Mouse (Mus musculus): ENCODE results near the gene Psenen.

The Psenen gene

GRCm38 (mm10) chr7:30563117-30563905 is at the start of gene Psenen, which contains the start of the genes U2af1l4 and Gm49396:
Psenen (minus strand) TSS chr7:30563627.
U2af1l4 (plus strand) TSS chr7:30563301.
Gm49396 (plus strand) TSS chr7:30563344.
- in situ Hi-C loops (cut with MboI; ENCODE audit: low sequenced_read_pairs) = no loop called here

- in situ Hi-C loops (cut with MboI; ENCODE audit: low sequenced_read_pairs) = no loop called here
Observed at GRCm38 (mm10) chr7:30612654-30613402, 49.4 kb upstream of the Psenen start, which contains the start of gene Upk1a. Upk1a (minus strand) TSS chr7:30612847.

- in situ Hi-C loops (cut with MboI; ENCODE audit: low sequenced_read_pairs) = no loop called here
Observed at GRCm38 (mm10) chr7:30610043-30610442, 46.6 kb upstream of the Psenen start.

GRCm38 (mm10) chr7:30608476-30608875 is 45.0 kb upstream of the Psenen start:
- in situ Hi-C loops (cut with MboI; ENCODE audit: low sequenced_read_pairs) = no loop called here

GRCm38 (mm10) chr7:30607706-30608309 is 44.4 kb upstream of the Psenen start:
- in situ Hi-C loops (cut with MboI; ENCODE audit: low sequenced_read_pairs) = no loop called here

GRCm38 (mm10) chr7:30604944-30605343 is 41.5 kb upstream of the Psenen start:
- in situ Hi-C loops (cut with MboI; ENCODE audit: low sequenced_read_pairs) = no loop called here

- in situ Hi-C loops (cut with MboI; ENCODE audit: low sequenced_read_pairs) = no loop called here
Observed at GRCm38 (mm10) chr7:30604424-30604823, 41.0 kb upstream of the Psenen start.

GRCm38 (mm10) chr7:30602583-30602982 is 39.2 kb upstream of the Psenen start:
- in situ Hi-C loops (cut with MboI; ENCODE audit: low sequenced_read_pairs) = no loop called here

GRCm38 (mm10) chr7:30600651-30601050 is 37.2 kb upstream of the Psenen start:
- in situ Hi-C loops (cut with MboI; ENCODE audit: low sequenced_read_pairs) = no loop called here

GRCm38 (mm10) chr7:30599933-30600353 is 36.5 kb upstream of the Psenen start:
- in situ Hi-C loops (cut with MboI; ENCODE audit: low sequenced_read_pairs) = no loop called here

- in situ Hi-C loops (cut with MboI; ENCODE audit: low sequenced_read_pairs) = no loop called here
Observed at GRCm38 (mm10) chr7:30598786-30599185, 35.4 kb upstream of the Psenen start, which contains the start of gene Zbtb32. Zbtb32 (minus strand) TSS chr7:30598909.

- in situ Hi-C loops (cut with MboI; ENCODE audit: low sequenced_read_pairs) = no loop called here
Observed at GRCm38 (mm10) chr7:30596811-30597210, 33.4 kb upstream of the Psenen start.

GRCm38 (mm10) chr7:30596093-30596492 is 32.7 kb upstream of the Psenen start:
- in situ Hi-C loops (cut with MboI; ENCODE audit: low sequenced_read_pairs) = no loop called here

GRCm38 (mm10) chr7:30594510-30595024 is 31.1 kb upstream of the Psenen start:
- in situ Hi-C loops (cut with MboI; ENCODE audit: low sequenced_read_pairs) = no loop called here

- in situ Hi-C loops (cut with MboI; ENCODE audit: low sequenced_read_pairs) = no loop called here
Observed at GRCm38 (mm10) chr7:30593579-30594509, 30.4 kb upstream of the Psenen start.

GRCm38 (mm10) chr7:30592772-30593423 is 29.5 kb upstream of the Psenen start:
- in situ Hi-C loops (cut with MboI; ENCODE audit: low sequenced_read_pairs) = no loop called here

GRCm38 (mm10) chr7:30591605-30591951 is 28.2 kb upstream of the Psenen start:
- in situ Hi-C loops (cut with MboI; ENCODE audit: low sequenced_read_pairs) = no loop called here

GRCm38 (mm10) chr7:30590927-30591604 is 27.6 kb upstream of the Psenen start:
- in situ Hi-C loops (cut with MboI; ENCODE audit: low sequenced_read_pairs) = no loop called here
